Mouse (Mus musculus): Measurements from ENCODE around the gene Afmid. TPM values are rescaled to one million over a fixed set of nuclear protein-coding genes. Genes with fewer than 3 reads are reported as not detected.
"Not testable (repeated sequence)": the region's sequence is repeated elsewhere in the genome, so short reads cannot be mapped to it uniquely, and the experiment has no call there.

Gene Afmid
- polyA plus RNA-seq, 1 experiment from 2014 or later, result 2.4 TPM

- Histone ChIP-seq H3K4me1 (ENCODE audit: insufficient read depth, low read depth, low read length) (peaks cover 30% of the 10 kb centered on the region; the same call in 1 of the 2 replicates), H3K9me3 (ENCODE audit: low read length) (no peaks in the 10 kb centered on the region), H3K27me3 (replicated peaks; ENCODE audit: insufficient read depth, low read length) (no peaks in the 10 kb centered on the region), H3K27ac (ENCODE audit: low read length) (peak overlapping the region; percentile 98), H3K4me2 (replicated peaks; ENCODE audit: low read depth, low read length) (peak overlapping the region; percentile 87), H3K4me3 (ENCODE audit: low read depth, low read length) (peak overlapping the region; percentile 28; the same call in 1 of the 2 replicates), H3K36me3 (ENCODE audit: insufficient read depth, low read length) (no peaks in the 10 kb centered on the region), H3K9ac (replicated peaks; ENCODE audit: low read depth) (peak overlapping the region; percentile 48)
- 47% methylated on average over 9 of the region's 9 CpGs for WGBS
- ATAC-seq (no peak), DNase-seq (ENCODE audit: low spot score) (no peak)
- TF ChIP-seq CTCF (IDR thresholded peaks at IDR 0.05) (no peak), EP300 (IDR thresholded peaks at IDR 0.05) (no peak)
These were observed 43.1 kb upstream of the Afmid start for GRCm38 (mm10) chr11:117782705-117783034.

GRCm38 (mm10) chr11:117783089-117783488 is 42.6 kb upstream of the Afmid start:
- H3K27me3 ChIP-seq (replicated peaks; ENCODE audit: insufficient read depth, low read length), result no peaks in the 10 kb centered on the region
- H3K9ac ChIP-seq (replicated peaks; ENCODE audit: low read depth), result peak overlapping the region; percentile 48
- 7% methylated on average over 30 of the region's 31 CpGs for WGBS
- DNase-seq (ENCODE audit: low spot score), result peak; percentile 69
- H3K9me3 ChIP-seq (ENCODE audit: low read length), result no peaks in the 10 kb centered on the region
- peak overlapping the region; percentile 28; the same call in 1 of the 2 replicates for H3K4me3 ChIP-seq (ENCODE audit: low read depth, low read length)
- peak overlapping the region; percentile 98 for H3K27ac ChIP-seq (ENCODE audit: low read length)
- no peak for ATAC-seq
- H3K4me2 ChIP-seq (replicated peaks; ENCODE audit: low read depth, low read length), result peak overlapping the region; percentile 87
- peaks cover 30% of the 10 kb centered on the region; the same call in 1 of the 2 replicates for H3K4me1 ChIP-seq (ENCODE audit: insufficient read depth, low read depth, low read length)
- H3K36me3 ChIP-seq (ENCODE audit: insufficient read depth, low read length), result no peaks in the 10 kb centered on the region
- TF ChIP-seq EP300 (IDR thresholded peaks at IDR 0.05), result no peak
- TF ChIP-seq CTCF (IDR thresholded peaks at IDR 0.05), result peak; percentile 64

- H3K9ac ChIP-seq (replicated peaks; ENCODE audit: low read depth), result no peak overlapping the region
- peak overlapping the region; percentile 87 for H3K4me2 ChIP-seq (replicated peaks; ENCODE audit: low read depth, low read length)
- H3K36me3 ChIP-seq (ENCODE audit: insufficient read depth, low read length), result no peaks in the 10 kb centered on the region
- no peak overlapping the region for H3K27ac ChIP-seq (ENCODE audit: low read length)
- peaks cover 26% of the 10 kb centered on the region; the same call in 1 of the 2 replicates for H3K4me1 ChIP-seq (ENCODE audit: insufficient read depth, low read depth, low read length)
- TF ChIP-seq CTCF (IDR thresholded peaks at IDR 0.05) (no peak), EP300 (IDR thresholded peaks at IDR 0.05) (no peak)
- no peaks in the 10 kb centered on the region for H3K27me3 ChIP-seq (replicated peaks; ENCODE audit: insufficient read depth, low read length)
- no peak overlapping the region for H3K4me3 ChIP-seq (ENCODE audit: low read depth, low read length)
- DNase-seq (ENCODE audit: low spot score), result peak; percentile 56
- H3K9me3 ChIP-seq (ENCODE audit: low read length), result no peaks in the 10 kb centered on the region
- ATAC-seq, result no peak
- 40% methylated on average over 10 of the region's 10 CpGs for WGBS
These were observed 41.9 kb upstream of the Afmid start for GRCm38 (mm10) chr11:117783683-117784309.

- ATAC-seq (no peak), DNase-seq (ENCODE audit: low spot score) (peak; percentile 72)
- H3K36me3 ChIP-seq (ENCODE audit: insufficient read depth, low read length), result no peaks in the 10 kb centered on the region
- no peak for TF ChIP-seq EP300 (IDR thresholded peaks at IDR 0.05)
- peak; percentile 86 for TF ChIP-seq CTCF (IDR thresholded peaks at IDR 0.05)
- H3K27me3 ChIP-seq (replicated peaks; ENCODE audit: insufficient read depth, low read length), result no peaks in the 10 kb centered on the region
- H3K4me1 ChIP-seq (ENCODE audit: insufficient read depth, low read depth, low read length), result peaks cover 18% of the 10 kb centered on the region; the same call in 1 of the 2 replicates
- no peaks in the 10 kb centered on the region for H3K9me3 ChIP-seq (ENCODE audit: low read length)
- H3K4me3 ChIP-seq (ENCODE audit: low read depth, low read length), result no peak overlapping the region
- 10% methylated on average over 10 of the region's 10 CpGs for WGBS
- H3K4me2 ChIP-seq (replicated peaks; ENCODE audit: low read depth, low read length), result no peak overlapping the region
- no peak overlapping the region for H3K27ac ChIP-seq (ENCODE audit: low read length)
- H3K9ac ChIP-seq (replicated peaks; ENCODE audit: low read depth), result no peak overlapping the region
These were observed 39.4 kb upstream of the Afmid start for GRCm38 (mm10) chr11:117786294-117786693.

- DNase-seq (ENCODE audit: low spot score); H3K4me3 ChIP-seq (ENCODE audit: low read depth, low read length); H3K4me2 ChIP-seq (replicated peaks; ENCODE audit: low read depth, low read length); H3K27ac ChIP-seq (ENCODE audit: low read length); H3K4me1 ChIP-seq (ENCODE audit: insufficient read depth, low read depth, low read length); H3K36me3 ChIP-seq (ENCODE audit: insufficient read depth, low read length); H3K9me3 ChIP-seq (ENCODE audit: low read length); ATAC-seq; H3K9ac ChIP-seq (replicated peaks; ENCODE audit: low read depth); H3K27me3 ChIP-seq (replicated peaks; ENCODE audit: insufficient read depth, low read length): not testable (repeated sequence)
- WGBS, result 70% methylated on average over 7 of the region's 7 CpGs
These were observed 37.2 kb upstream of the Afmid start for GRCm38 (mm10) chr11:117788481-117788880.

GRCm38 (mm10) chr11:117790286-117790685 is 35.4 kb upstream of the Afmid start:
- no peaks in the 10 kb centered on the region for H3K27me3 ChIP-seq (replicated peaks; ENCODE audit: insufficient read depth, low read length)
- H3K9me3 ChIP-seq (ENCODE audit: low read length), result no peaks in the 10 kb centered on the region
- no peaks in the 10 kb centered on the region for H3K36me3 ChIP-seq (ENCODE audit: insufficient read depth, low read length)
- DNase-seq (ENCODE audit: low spot score) (peak; percentile 79), ATAC-seq (peak; percentile 51)
- TF ChIP-seq EP300 (IDR thresholded peaks at IDR 0.05) (no peak), CTCF (IDR thresholded peaks at IDR 0.05) (peak; percentile 89)
- H3K4me2 ChIP-seq (replicated peaks; ENCODE audit: low read depth, low read length), result peak overlapping the region; percentile 52
- 0 out of 2 replicates have a peak, but pooled peaks cover 2% of the 10 kb centered on the region for H3K4me1 ChIP-seq (ENCODE audit: insufficient read depth, low read depth, low read length)
- H3K9ac ChIP-seq (replicated peaks; ENCODE audit: low read depth), result no peak overlapping the region
- H3K27ac ChIP-seq (ENCODE audit: low read length), result 0 out of 2 replicates have a peak overlapping the region, but pooled peaks have one; percentile 38
- WGBS, result 5% methylated on average over 14 of the region's 14 CpGs
- H3K4me3 ChIP-seq (ENCODE audit: low read depth, low read length), result 0 out of 2 replicates have a peak overlapping the region, but pooled peaks have one; percentile 5

Measured in lung, postnatal 0 days (tissue).